Comparison of ENCODE assay signal across 7 mouse cellular contexts in the genomic region with DNA sequence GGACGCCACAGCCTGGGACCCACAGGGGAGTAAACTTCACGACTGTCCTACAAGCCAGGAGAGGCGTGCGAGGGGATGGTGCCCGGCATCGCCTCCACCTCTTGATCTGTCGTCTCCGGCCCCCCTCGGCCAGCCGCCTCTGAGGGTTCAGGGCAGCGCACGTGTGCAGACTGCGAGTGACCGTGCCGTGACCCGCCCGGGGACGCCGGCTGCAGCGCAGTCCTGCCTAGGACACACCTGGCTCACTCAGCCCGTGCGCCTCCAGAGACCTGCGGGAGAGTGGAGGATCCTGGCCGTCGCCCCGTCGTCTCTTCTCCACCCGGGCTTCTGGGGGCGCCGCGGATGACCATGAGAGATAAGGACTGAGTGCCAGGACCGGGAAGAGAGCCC. TPM values are rescaled to one million over a fixed set of nuclear protein-coding genes. Genes with fewer than 3 reads are reported as not detected.
DNase-seq lines count a peak whose midpoint lies in the region; ATAC-seq and TF ChIP-seq lines count a peak whose summit lies in the region.

No protein-coding gene starts in this region.

- no peaks in the 10 kb centered on the region for H3K36me3 ChIP-seq in lung, embryonic 15.5 days
- H3K36me3 ChIP-seq in forebrain, embryonic 13.5 days (ENCODE audit: poor library complexity, severe bottlenecking), result no peaks in the 10 kb centered on the region
- no peaks in the 10 kb centered on the region for H3K36me3 ChIP-seq in intestine, postnatal 0 days (ENCODE audit: control insufficient read depth, insufficient read depth)
- no peaks in the 10 kb centered on the region for H3K36me3 ChIP-seq in midbrain, postnatal 0 days (ENCODE audit: insufficient read depth, low read length)

- H3K27ac ChIP-seq in lung, embryonic 15.5 days, result no peak overlapping the region
- H3K27ac ChIP-seq in forebrain, embryonic 13.5 days, result no peak overlapping the region
- no peak overlapping the region for H3K27ac ChIP-seq in intestine, postnatal 0 days (ENCODE audit: low read depth, low read length)
- no peak overlapping the region for H3K27ac ChIP-seq in midbrain, postnatal 0 days (ENCODE audit: low read depth, low read length)

- peaks cover 30% of the 10 kb centered on the region for H3K4me1 ChIP-seq in lung, embryonic 15.5 days
- H3K4me1 ChIP-seq in forebrain, embryonic 13.5 days, result peaks cover 25% of the 10 kb centered on the region
- peaks cover 5% of the 10 kb centered on the region; the same call in 1 of the 2 replicates for H3K4me1 ChIP-seq in intestine, postnatal 0 days (replicated peaks; ENCODE audit: control insufficient read depth, insufficient read depth, low read length)
- H3K4me1 ChIP-seq in midbrain, postnatal 0 days (ENCODE audit: insufficient read depth, low read length), result 0 out of 2 replicates have a peak, but pooled peaks cover 6% of the 10 kb centered on the region

- no peak for TF ChIP-seq CTCF in intestine, postnatal 0 days (IDR thresholded peaks at IDR 0.05; ENCODE audit: low read depth)
- no peak for TF ChIP-seq CTCF in midbrain, postnatal 0 days (IDR thresholded peaks at IDR 0.05)

- H3K4me3 ChIP-seq in lung, embryonic 15.5 days, result peak overlapping the region; percentile 47
- peak overlapping the region; percentile 42 for H3K4me3 ChIP-seq in forebrain, embryonic 13.5 days
- peak overlapping the region; percentile 46 for H3K4me3 ChIP-seq in intestine, postnatal 0 days (ENCODE audit: low read depth, low read length)
- peak overlapping the region; percentile 45 for H3K4me3 ChIP-seq in midbrain, postnatal 0 days (ENCODE audit: low read depth, low read length)

- H3K9ac ChIP-seq in lung, embryonic 15.5 days, result peak overlapping the region; percentile 15; the same call in 1 of the 2 replicates
- peak overlapping the region; percentile 37; the same call in 1 of the 2 replicates for H3K9ac ChIP-seq in forebrain, embryonic 13.5 days
- H3K9ac ChIP-seq in intestine, postnatal 0 days (ENCODE audit: low read depth, low read length), result no peak overlapping the region; the same call in 1 of the 2 replicates
- 0 out of 2 replicates have a peak overlapping the region, but pooled peaks have one; percentile 14 for H3K9ac ChIP-seq in midbrain, postnatal 0 days (replicated peaks; ENCODE audit: low read length, poor library complexity, severe bottlenecking)

- no peak for DNase-seq in lung, adult 18-20 months
- no peak for DNase-seq in midbrain, postnatal 0 days (ENCODE audit: low spot score)
- DNase-seq in thymus, postnatal 14 days, result no peak
- no peak for DNase-seq in spleen, postnatal 4 days (ENCODE audit: low spot score in 2 of 2)

- H3K4me2 ChIP-seq in lung, embryonic 15.5 days, result peak overlapping the region; percentile 90
- H3K4me2 ChIP-seq in forebrain, embryonic 13.5 days, result peak overlapping the region; percentile 72
- H3K4me2 ChIP-seq in intestine, postnatal 0 days (replicated peaks; ENCODE audit: low read depth), result peak overlapping the region; percentile 74
- H3K4me2 ChIP-seq in midbrain, postnatal 0 days (ENCODE audit: low read depth, low read length, poor library complexity, severe bottlenecking), result peak overlapping the region; percentile 68

- under 1% methylated on average over 29 of the region's 32 CpGs for WGBS in lung, embryonic 15.5 days
- WGBS in forebrain, embryonic 13.5 days, result under 1% methylated on average over 30 of the region's 32 CpGs
- WGBS in intestine, postnatal 0 days, result under 1% methylated on average over 31 of the region's 32 CpGs
- WGBS in midbrain, postnatal 0 days, result under 1% methylated on average over 31 of the region's 32 CpGs

- no peaks in the 10 kb centered on the region for H3K9me3 ChIP-seq in lung, embryonic 15.5 days
- no peaks in the 10 kb centered on the region for H3K9me3 ChIP-seq in forebrain, embryonic 13.5 days (replicated peaks)
- no peaks in the 10 kb centered on the region for H3K9me3 ChIP-seq in intestine, postnatal 0 days (ENCODE audit: control insufficient read depth)
- H3K9me3 ChIP-seq in midbrain, postnatal 0 days (ENCODE audit: low read length), result no peaks in the 10 kb centered on the region

- peak; percentile 47 for ATAC-seq in lung, embryonic 15.5 days (ENCODE audit: borderline replicate concordance, extremely low read depth, low FRiP score, low TSS enrichment)
- peak; percentile 28 for ATAC-seq in forebrain, embryonic 13.5 days
- no peak for ATAC-seq in intestine, postnatal 0 days
- ATAC-seq in midbrain, postnatal 0 days (ENCODE audit: low FRiP score), result no peak; the same call in 1 of the 2 replicates

- H3K27me3 ChIP-seq in lung, embryonic 15.5 days, result peaks cover 61% of the 10 kb centered on the region
- peaks cover 67% of the 10 kb centered on the region for H3K27me3 ChIP-seq in forebrain, embryonic 13.5 days
- peaks cover 56% of the 10 kb centered on the region for H3K27me3 ChIP-seq in intestine, postnatal 0 days (replicated peaks; ENCODE audit: control insufficient read depth, insufficient read depth, low read length)
- H3K27me3 ChIP-seq in midbrain, postnatal 0 days (ENCODE audit: insufficient read depth, low read length), result peaks cover 26% of the 10 kb centered on the region

RNA-seq across cellular contexts. Expression of a gene that starts 0.5 kb away (rescaled TPM):
- 1.1 and 1.2 TPM in 2 replicates for polyA plus RNA-seq in lung, embryonic 15.5 days (2015; fragmentation: Nextera tagmentation; extraction: Ambion mirVana)
- 0.71 and 1.7 TPM in 2 replicates for polyA plus RNA-seq in forebrain, embryonic 13.5 days (2015; fragmentation: Nextera tagmentation; extraction: Ambion mirVana)
- 0.76 and 1.1 TPM in 2 replicates for polyA plus RNA-seq in intestine, postnatal 0 days (2015; fragmentation: Nextera tagmentation; extraction: Ambion mirVana)
- 14.5 and 25.9 TPM in 2 replicates for total RNA-seq in midbrain, postnatal 0 days (2014; rRNA removed)
- 3.6 and 4.0 TPM in 2 replicates for polyA plus RNA-seq in midbrain, postnatal 0 days (2015; fragmentation: Nextera tagmentation; extraction: Ambion mirVana)

Comparison
In these comparisons a context has a peak if more than half of its experiments do, and no peak if none do; other contexts are left out.
1. ATAC-seq: peak in lung, embryonic 15.5 days (single experiment) and forebrain, embryonic 13.5 days (single experiment); none in intestine, postnatal 0 days (single experiment) and midbrain, postnatal 0 days (single experiment).
2. Peak in every context shown above with its lines, with median percentiles within 50 percentile points of each other: H3K4me2 ChIP-seq and H3K4me3 ChIP-seq.